Mouse (Mus musculus) CD4-positive, CD25-positive, alpha-beta regulatory T cell (primary cell): Measurements from ENCODE around the gene Yif1b. TPM values are rescaled to one million over a fixed set of nuclear protein-coding genes. Genes with fewer than 3 reads are reported as not detected.

Experiments
- polyA plus RNA-seq: library from polyadenylated mRNA; unstranded; fragments of 100-300 nt; shearing (Covaris generic); gene quantifications from one replicate; pipeline ENCODE4 v1.2.1, GENCODE M21; 2017

Yif1b gene
- 64.9 TPM for polyA plus RNA-seq

GRCm38 (mm10) chr7:29238019-29238967 lies at the start of gene Yif1b:
Gene Yif1b (plus strand): TSS chr7:29238329.

GRCm38 (mm10) chr7:29213675-29214082 lies 24.4 kb upstream of the Yif1b start, which contains the start of gene Catsperg1:
Gene Catsperg1 (minus strand): TSS chr7:29214035.

GRCm38 (mm10) chr7:29232247-29233013 lies 5.7 kb upstream of the Yif1b start, which contains the start of gene Kcnk6:
Gene Kcnk6 (minus strand): TSS chr7:29232515.

GRCm38 (mm10) chr7:29248261-29248841 lies 10.2 kb downstream of the Yif1b start, which contains the start of gene 2200002D01Rik:
Gene 2200002D01Rik (minus strand): TSS chr7:29248466.

GRCm38 (mm10) chr7:29281201-29282073 lies 43.3 kb downstream of the Yif1b start, which contains the start of gene Spint2:
Gene Spint2 (minus strand): TSS chr7:29281912.

GRCm38 (mm10) chr7:29288942-29289638 lies 51.0 kb downstream of the Yif1b start, which contains the start of gene Ppp1r14a:
Gene Ppp1r14a (plus strand): TSS chr7:29289308.

Other genes with a start within 250 kb of the Yif1b start
- gene Ryr1, start 113.2 kb upstream of the Yif1b start, polyA plus RNA-seq = 0.02 TPM
- 2.0 TPM for gene Rasgrp4, start 103.5 kb upstream of the Yif1b start, polyA plus RNA-seq
- gene Fam98c, start 82.1 kb upstream of the Yif1b start, polyA plus RNA-seq = 76.0 TPM
- 0.23 TPM for gene Ggn, start 68.1 kb upstream of the Yif1b start, polyA plus RNA-seq
- 0.16 TPM for gene Spred3, start 67.9 kb upstream of the Yif1b start, polyA plus RNA-seq
- 243 TPM for gene Psmd8, start 57.6 kb upstream of the Yif1b start, polyA plus RNA-seq
- gene Catsperg1, start 24.3 kb upstream of the Yif1b start, polyA plus RNA-seq = 1.5 TPM
- 2.5 TPM for gene Kcnk6, start 5.8 kb upstream of the Yif1b start, polyA plus RNA-seq
- 2.6 TPM for gene 2200002D01Rik, start 10.1 kb downstream of the Yif1b start, polyA plus RNA-seq
- 205 TPM for gene Spint2, start 43.6 kb downstream of the Yif1b start, polyA plus RNA-seq
- not detected for gene Ppp1r14a, start 51.0 kb downstream of the Yif1b start, polyA plus RNA-seq
- not detected for gene Dpf1, start 65.6 kb downstream of the Yif1b start, polyA plus RNA-seq